Mouse (Mus musculus): ENCODE data around the gene Mmp14. TPM values are rescaled to one million over a fixed set of nuclear protein-coding genes. Genes with fewer than 3 reads are reported as not detected.

Mmp14 gene
- total and polyA plus RNA-seq, 3 experiments, result 11.2 to 26.5 (median 16.5) TPM

- Histone ChIP-seq H3K4me3 (no peak overlapping the region), H3K27me3 (ENCODE audit: control insufficient read depth, insufficient read depth, low read length) (no peaks in the 10 kb centered on the region), H3K36me3 (ENCODE audit: control insufficient read depth, insufficient read depth, low read length) (no peaks in the 10 kb centered on the region), H3K79me2 (replicated peaks; ENCODE audit: control insufficient read depth, insufficient read depth, low read length) (no peaks in the 10 kb centered on the region), H3K9ac (ENCODE audit: low read depth, low read length) (no peak overlapping the region), H3K4me1 (ENCODE audit: control insufficient read depth, insufficient read depth, low read length) (no peaks in the 10 kb centered on the region), H3K27ac (no peak overlapping the region)
- DNase-seq, result peak in 1 of 2 experiments; percentile 21
- 76% methylated on average over 7 of the region's 7 CpGs for WGBS
- no peak for TF ChIP-seq CTCF (IDR thresholded peaks at IDR 0.05)
- no peak for TF ChIP-seq EP300 (IDR thresholded peaks at IDR 0.05; ENCODE audit: insufficient read depth, low read depth, low read length)
- TF ChIP-seq POLR2A (IDR thresholded peaks at IDR 0.05; ENCODE audit: insufficient read depth, low read depth, low read length), result no peak
- intact Hi-C loops (cut with DNase I), result no loop called here
Measured at GRCm38 (mm10) chr14:54397872-54398527, 33.4 kb upstream of the Mmp14 start.

GRCm38 (mm10) chr14:54398528-54398916 lies 32.9 kb upstream of the Mmp14 start:
- WGBS, result 61% methylated on average over 7 of the region's 7 CpGs
- Histone ChIP-seq H3K79me2 (replicated peaks; ENCODE audit: control insufficient read depth, insufficient read depth, low read length) (no peaks in the 10 kb centered on the region), H3K9ac (ENCODE audit: low read depth, low read length) (no peak overlapping the region)

DNA sequence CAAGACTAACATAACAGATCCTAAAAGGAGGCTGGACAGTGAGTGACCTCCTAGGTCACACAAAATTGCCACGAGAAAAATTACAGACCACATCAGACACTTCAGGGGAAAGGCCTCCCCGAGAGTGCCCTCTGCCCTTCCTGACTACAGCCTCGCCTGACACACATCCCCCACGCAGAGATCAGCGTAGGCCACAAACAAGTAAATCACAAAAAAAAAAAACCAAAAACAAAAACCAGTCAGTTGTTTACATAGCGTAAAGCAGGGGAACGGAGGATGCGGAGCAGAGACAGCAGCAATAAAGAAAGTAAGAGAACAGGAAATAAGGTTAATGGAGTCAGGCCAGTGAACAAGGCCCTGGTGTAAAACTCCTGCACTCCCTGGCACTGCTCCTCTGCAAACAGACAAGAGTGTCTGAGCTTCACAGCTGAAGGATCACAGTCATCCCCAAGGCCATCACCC lies 32.5 kb upstream of the Mmp14 start:
- Histone ChIP-seq H3K27ac (no peak overlapping the region; the same call in 1 of the 2 replicates), H3K36me3 (ENCODE audit: control insufficient read depth, insufficient read depth, low read length) (no peaks in the 10 kb centered on the region), H3K4me1 (ENCODE audit: control insufficient read depth, insufficient read depth, low read length) (no peaks in the 10 kb centered on the region), H3K27me3 (ENCODE audit: control insufficient read depth, insufficient read depth, low read length) (no peaks in the 10 kb centered on the region), H3K79me2 (replicated peaks; ENCODE audit: control insufficient read depth, insufficient read depth, low read length) (no peaks in the 10 kb centered on the region), H3K9ac (ENCODE audit: low read depth, low read length) (no peak overlapping the region), H3K4me3 (no peak overlapping the region)
- WGBS, result 57% methylated on average over 8 of the region's 8 CpGs
- TF ChIP-seq POLR2A (IDR thresholded peaks at IDR 0.05; ENCODE audit: insufficient read depth, low read depth, low read length) (no peak), CTCF (IDR thresholded peaks at IDR 0.05) (no peak), EP300 (IDR thresholded peaks at IDR 0.05; ENCODE audit: insufficient read depth, low read depth, low read length) (no peak)
- no peak for DNase-seq
- intact Hi-C loops (cut with DNase I), result no loop called here

More at GRCm38 (mm10) chr14:54398528-54398916, 32.9 kb upstream of the Mmp14 start:
- Histone ChIP-seq H3K4me3 (no peak overlapping the region), H3K4me1 (ENCODE audit: control insufficient read depth, insufficient read depth, low read length) (no peaks in the 10 kb centered on the region), H3K27me3 (ENCODE audit: control insufficient read depth, insufficient read depth, low read length) (no peaks in the 10 kb centered on the region), H3K27ac (no peak overlapping the region; the same call in 1 of the 2 replicates), H3K36me3 (ENCODE audit: control insufficient read depth, insufficient read depth, low read length) (no peaks in the 10 kb centered on the region)
- TF ChIP-seq CTCF (IDR thresholded peaks at IDR 0.05), result no peak
- no peak for TF ChIP-seq POLR2A (IDR thresholded peaks at IDR 0.05; ENCODE audit: insufficient read depth, low read depth, low read length)
- TF ChIP-seq EP300 (IDR thresholded peaks at IDR 0.05; ENCODE audit: insufficient read depth, low read depth, low read length), result no peak
- no peak for DNase-seq
- intact Hi-C loops (cut with DNase I), result no loop called here

DNA sequence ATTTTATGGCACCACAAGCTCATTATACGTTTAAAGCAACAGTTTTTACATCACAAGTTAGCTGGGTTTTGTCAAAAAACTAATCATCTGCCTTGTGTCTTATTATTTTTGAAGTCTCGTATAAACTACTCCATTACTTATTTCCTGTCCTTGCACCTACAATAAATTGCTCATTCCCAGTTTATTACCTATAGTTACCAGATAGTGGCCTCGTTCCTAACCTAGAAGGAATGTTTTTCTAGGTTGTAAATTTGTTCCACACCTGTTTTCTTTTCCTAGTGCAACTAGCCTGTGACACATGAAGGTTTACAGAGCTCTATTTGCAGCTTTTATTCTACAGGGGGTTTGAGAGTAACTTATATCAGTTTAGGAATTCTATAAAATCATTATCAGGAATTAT lies 29.7 kb upstream of the Mmp14 start:
- Histone ChIP-seq H3K36me3 (ENCODE audit: control insufficient read depth, insufficient read depth, low read length) (no peaks in the 10 kb centered on the region), H3K9ac (ENCODE audit: low read depth, low read length) (no peak overlapping the region), H3K4me1 (ENCODE audit: control insufficient read depth, insufficient read depth, low read length) (no peaks in the 10 kb centered on the region), H3K4me3 (no peak overlapping the region), H3K27ac (no peak overlapping the region), H3K27me3 (ENCODE audit: control insufficient read depth, insufficient read depth, low read length) (no peaks in the 10 kb centered on the region), H3K79me2 (replicated peaks; ENCODE audit: control insufficient read depth, insufficient read depth, low read length) (no peaks in the 10 kb centered on the region)
- WGBS, result 72% methylated on average over 3 of the region's 3 CpGs
- TF ChIP-seq EP300 (IDR thresholded peaks at IDR 0.05; ENCODE audit: insufficient read depth, low read depth, low read length) (no peak), CTCF (IDR thresholded peaks at IDR 0.05) (no peak), POLR2A (IDR thresholded peaks at IDR 0.05; ENCODE audit: insufficient read depth, low read depth, low read length) (no peak)
- DNase-seq, result no peak
- intact Hi-C loops (cut with DNase I), result no loop called here

GRCm38 (mm10) chr14:54408336-54409056 lies 22.9 kb upstream of the Mmp14 start:
- no peaks in the 10 kb centered on the region for H3K79me2 ChIP-seq (replicated peaks; ENCODE audit: control insufficient read depth, insufficient read depth, low read length)
- peak in 1 of 2 experiments; percentile 18 for DNase-seq
- TF ChIP-seq POLR2A (IDR thresholded peaks at IDR 0.05; ENCODE audit: insufficient read depth, low read depth, low read length) (no peak), CTCF (IDR thresholded peaks at IDR 0.05) (peak; percentile 31), EP300 (IDR thresholded peaks at IDR 0.05; ENCODE audit: insufficient read depth, low read depth, low read length) (no peak)
- no peak overlapping the region for H3K4me3 ChIP-seq
- no peaks in the 10 kb centered on the region for H3K27me3 ChIP-seq (ENCODE audit: control insufficient read depth, insufficient read depth, low read length)
- 80% methylated on average over 25 of the region's 25 CpGs for WGBS
- H3K27ac ChIP-seq, result no peak overlapping the region; the same call in 1 of the 2 replicates
- peaks cover 3% of the 10 kb centered on the region; the same call in 1 of the 2 replicates for H3K4me1 ChIP-seq (ENCODE audit: control insufficient read depth, insufficient read depth, low read length)
- H3K36me3 ChIP-seq (ENCODE audit: control insufficient read depth, insufficient read depth, low read length), result no peaks in the 10 kb centered on the region
- 0 out of 2 replicates have a peak overlapping the region, but pooled peaks have one; percentile 32 for H3K9ac ChIP-seq (ENCODE audit: low read depth, low read length)
- intact Hi-C loops (cut with DNase I), result no loop called here

All from heart, adult 2 months (tissue).